Mouse (Mus musculus) brain, embryonic 18.5 days (tissue): Measurements from ENCODE around the gene Atxn7.

Experiments used
- DNase-seq: peaks from one replicate; pipeline ENCODE4 v3.0.0-alpha.2; 2012; ENCODE audit warnings: low read depth, low spot score

The Atxn7 gene

DNA sequence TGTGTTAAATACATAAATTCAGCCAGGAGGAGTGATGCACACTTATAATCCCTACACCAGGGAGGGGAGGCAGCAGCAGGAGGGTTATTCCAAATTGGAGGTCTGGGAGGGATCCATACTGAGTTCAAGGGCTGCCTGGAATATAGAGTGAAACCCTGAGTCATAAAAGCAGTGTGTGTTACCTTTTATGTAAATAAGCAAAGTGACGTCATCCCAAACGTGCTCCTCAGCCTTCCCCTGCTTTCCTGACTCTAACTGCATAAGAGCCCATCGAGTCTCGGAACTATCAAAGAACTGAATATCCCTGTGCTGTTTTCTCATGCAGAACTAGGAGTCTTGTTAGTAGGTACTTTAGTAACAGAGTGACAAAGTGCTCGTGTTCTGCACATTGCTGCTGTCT lies 102.1 kb downstream of the Atxn7 start:
- DNase-seq = no peak

DNA sequence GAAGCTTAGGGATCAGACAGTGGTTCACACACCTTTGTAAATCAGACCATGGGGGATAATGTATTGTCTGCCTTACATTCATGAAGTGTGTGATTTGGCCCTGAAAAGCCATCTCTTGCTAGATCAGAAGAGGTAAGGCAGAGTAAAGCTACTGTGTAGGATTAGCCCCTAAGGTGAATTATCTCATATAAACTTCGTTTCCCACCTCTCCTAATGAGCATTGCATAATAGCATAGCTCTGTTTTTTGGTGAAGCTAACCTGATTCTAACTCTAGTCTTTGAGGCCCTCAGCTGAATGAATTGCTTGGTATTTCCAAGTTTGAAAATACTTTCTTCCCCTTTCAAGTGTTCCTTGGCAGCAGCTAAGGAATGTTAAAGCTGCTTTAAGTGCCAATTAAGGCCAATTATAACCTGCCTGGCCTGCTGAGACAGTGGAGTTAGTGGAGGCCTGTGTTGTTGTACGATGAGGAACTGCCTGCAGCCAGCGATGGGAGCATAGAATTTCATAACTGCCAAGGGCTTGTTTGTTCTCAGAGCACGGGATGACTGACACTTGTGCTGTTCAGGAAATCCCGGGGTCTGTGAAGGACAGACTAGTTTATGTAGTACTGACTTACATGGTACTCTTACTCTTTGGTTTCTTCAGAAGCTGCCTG lies 103.4 kb downstream of the Atxn7 start:
- no peak for DNase-seq

DNA sequence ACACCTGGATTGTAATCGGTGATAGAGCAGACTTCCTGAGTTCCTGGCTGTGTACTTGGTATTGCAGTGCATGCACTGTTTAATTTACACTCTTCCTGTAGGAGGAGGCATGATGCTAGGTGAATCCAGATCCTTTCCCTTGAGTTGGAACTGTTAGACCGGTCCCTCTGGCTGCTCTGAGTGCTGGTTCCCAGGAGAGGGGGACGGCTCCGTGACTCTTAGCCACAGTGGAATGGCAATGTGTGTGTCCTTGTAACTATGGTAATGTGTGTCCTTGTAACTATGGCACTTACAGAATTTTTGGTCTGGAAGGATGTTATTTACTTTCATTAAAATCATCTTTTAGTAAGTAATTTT lies 103.9 kb downstream of the Atxn7 start:
- no peak for DNase-seq

DNA sequence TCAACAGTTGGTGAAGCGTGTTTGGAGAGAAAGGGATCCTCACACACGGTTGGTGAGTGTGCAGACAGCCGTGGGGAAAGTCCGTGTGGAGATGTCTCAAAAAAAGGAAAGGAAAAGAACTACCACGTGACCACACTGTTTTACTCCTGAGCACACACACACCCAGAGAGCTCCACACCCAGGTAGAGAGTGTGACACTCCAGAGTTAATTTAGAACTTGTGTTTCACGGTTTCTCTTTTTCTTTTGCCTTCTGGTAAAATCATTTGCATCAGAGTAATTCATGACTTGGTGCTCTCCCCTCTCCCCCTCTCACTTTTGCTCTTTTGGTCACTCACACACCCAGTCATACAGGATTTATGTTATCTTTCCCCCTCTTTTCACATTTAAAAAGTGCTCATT lies 105.0 kb downstream of the Atxn7 start:
- DNase-seq = no peak

DNA sequence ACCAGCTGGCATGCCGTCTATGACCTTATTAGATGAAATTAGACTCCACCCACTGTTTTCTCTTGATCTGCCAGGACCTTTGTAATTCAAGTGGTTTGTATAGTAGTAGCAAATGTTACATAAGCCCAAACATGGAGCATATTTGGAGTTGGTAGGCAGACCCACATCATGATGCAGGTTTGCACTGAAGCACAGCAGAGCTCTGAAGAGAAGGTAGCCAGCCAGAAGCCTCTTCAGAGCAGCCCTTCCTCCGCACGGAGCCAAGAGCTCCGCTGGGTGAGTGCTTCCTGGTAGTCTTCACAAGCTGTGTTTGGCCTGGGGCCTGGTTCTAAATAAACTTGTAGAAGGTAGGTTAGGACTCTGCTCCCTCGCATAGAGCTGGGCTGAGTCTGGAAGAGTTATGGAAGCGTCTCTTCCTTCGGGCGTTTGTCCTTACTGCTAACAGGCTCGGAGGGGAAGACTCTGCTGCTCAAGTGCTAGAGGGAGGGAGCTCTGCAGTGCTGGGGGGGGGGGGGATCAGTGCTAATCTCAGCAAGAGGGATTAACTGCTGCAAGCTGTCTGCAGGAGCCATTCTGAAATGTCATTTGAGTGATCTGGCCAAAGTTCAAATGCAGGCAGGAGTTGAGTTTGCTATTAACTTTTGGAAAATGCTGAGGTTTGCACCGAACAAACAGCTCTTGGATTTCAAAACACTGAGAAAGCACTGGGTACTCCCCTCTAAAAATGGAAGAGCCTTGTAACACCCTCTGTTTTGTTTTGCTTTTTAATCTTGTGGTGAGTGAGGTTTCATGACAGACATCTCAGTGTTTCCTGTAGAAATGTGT lies 106.6 kb downstream of the Atxn7 start:
- DNase-seq = no peak

DNA sequence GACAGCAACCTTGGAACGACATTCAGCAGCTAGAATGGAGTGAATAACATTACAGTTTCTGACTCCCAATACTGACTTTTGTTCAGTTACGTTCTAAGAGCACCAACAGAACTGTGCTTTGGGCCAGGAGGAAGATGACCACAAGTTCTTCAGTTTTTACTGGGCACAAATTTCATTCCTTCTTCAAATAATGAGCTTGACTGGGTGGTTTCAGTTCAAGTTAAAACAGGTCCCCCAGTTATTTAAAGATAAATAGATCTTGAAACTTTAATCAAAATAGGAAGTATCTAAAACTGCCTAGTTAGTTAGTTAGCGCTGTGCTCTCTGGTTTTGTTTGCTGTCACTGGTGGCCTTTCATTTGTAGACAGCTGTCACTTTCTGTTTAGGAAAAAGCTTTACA lies 107.3 kb downstream of the Atxn7 start:
- no peak for DNase-seq

DNA sequence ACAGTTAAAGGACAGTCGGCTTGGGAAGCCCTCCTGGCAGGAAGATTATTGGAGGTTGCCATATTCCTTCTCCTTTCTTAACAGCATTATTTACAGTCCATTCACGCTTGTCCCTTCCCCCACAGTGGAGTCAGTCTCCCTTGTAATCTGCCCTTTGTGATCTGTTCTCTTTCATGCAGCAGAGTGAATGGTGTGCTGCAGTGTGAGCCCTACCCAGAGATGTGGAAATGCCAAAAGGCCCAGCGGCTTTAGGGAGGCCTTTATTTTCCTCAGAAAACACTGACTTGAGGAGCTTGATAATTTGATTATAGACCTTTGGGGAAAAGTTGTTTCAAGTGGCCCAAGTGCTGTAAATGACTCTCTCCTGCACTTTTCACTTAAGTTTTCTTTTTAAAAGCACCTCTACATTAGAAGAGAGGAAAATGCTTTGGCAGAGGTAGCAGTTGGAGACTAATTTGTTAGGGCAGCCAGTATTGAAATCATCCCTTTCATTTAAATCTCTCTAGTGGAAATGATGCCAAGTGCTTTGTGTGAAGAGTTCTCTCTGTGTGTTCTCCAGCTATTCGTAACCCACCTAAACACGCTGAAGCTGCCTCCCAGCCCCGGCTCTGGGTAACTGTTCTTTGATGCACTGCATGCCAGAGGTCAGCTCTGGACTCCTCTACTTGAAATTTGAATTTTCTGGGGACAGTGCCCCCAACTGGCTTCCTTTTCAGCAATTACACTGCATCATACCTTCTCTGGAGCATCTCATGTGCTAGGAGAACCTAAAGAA lies 109.5 kb downstream of the Atxn7 start:
- peak; percentile 39 for DNase-seq

DNA sequence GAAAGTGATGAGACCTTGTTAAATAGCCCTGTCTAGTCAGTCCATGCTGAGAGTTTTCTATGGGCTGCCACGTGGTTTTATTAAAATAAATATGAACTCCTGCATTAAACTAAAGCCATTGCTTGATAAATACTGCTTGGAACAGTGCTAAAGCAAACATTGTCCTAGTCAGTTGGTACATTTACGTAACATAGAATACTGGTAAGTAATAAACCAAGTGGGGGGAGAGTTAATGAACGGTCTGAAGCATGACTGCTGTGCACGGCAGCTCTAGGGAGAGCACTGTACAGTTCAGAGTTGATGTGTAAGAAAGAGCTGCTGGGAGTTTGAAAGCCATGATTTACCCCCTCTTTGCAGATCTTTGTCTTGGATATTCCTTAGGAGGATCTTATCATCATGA lies 110.2 kb downstream of the Atxn7 start:
- no peak for DNase-seq

DNA sequence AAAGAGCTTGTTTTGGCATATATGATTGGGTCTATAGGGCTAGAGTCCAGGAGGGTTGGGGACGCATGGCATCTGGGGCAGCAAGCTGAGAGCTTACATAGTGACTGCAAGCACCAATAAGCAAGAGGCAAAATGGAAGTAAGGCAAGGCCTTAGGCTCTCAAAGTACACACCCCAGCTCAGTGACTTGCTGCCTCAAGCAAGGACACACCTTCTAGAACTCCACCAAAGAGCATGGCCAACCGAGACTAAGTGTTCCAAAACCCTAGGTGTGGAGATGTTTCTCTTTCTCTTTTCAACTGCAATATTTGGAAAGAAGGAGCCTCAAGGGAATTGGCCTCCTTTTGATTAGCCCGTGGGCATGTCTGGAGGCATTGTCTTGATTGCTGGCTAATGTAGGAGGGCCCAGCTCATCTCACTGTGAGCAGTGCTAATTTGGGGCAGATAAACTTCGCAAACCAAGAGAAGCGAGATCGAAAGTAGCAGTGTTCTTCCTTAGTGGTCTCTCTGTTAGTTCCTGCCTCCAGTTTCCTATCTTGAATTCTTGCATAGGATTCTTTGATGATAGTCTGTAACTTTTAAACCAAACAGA lies 119.5 kb downstream of the Atxn7 start:
- DNase-seq = no peak

DNA sequence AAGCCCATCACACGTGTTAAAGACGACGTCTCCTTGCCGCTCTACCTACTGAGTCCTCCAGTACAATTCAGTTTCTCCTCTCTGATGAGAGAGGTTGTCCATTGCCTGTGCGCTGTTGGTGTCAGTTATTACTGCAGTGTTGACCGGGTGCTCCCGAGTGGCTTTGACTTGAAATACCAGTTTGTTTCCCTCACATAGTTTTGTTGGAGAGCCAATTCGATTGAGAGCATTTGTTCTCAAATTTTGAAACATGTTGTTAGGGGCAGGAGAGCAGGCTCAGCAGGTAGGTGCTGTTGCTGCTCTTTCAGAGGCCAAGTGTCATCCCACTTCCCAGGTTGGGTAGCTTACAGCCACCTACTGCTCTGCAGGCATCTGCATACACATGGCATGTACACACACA lies 122.6 kb downstream of the Atxn7 start:
- no peak for DNase-seq

DNA sequence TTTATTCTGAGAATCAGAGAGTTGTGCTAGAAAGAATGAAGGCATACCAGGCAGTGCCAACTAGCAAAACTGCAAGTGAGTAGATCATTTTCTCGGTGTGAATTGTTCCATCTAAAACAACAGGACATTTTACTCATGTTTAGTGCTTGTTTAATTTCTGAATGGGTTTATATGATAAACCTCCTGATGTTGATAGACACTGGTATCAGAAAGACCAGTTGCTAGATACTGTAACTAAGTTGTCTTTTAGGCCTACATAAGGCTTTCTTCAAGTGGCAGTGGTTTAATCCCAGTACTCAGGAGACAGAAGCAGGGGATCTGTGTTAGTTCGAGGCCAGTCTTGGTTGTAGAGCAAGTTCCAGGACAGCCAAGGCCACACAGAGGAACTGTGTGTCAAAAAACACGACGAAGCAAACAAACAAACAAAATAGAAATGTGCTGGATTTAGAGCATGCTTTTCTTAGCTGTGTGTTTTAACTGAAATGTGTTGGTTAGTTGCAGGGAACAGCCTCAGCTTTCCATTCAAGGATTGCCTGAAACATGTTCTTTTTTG lies 125.5 kb downstream of the Atxn7 start:
- no peak for DNase-seq

DNA sequence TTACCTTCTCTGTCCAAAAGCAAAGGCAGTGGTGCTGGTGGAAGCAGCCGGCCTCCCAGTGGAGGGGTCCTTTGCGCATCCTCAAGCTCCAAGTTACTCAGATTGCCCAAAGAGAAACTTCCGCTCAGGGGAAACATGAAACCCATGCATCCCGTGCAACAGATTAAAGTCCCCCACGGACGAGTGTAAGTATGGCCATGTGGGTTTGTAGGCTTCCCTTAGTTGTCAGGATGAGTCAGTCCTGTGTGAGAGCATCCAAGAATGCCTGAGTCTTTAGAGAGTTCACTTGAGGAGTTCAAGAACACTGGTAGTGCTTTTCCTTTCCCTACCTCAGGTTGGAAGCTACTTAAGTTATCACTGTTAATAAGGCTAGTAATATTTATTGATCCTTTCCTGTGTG lies 126.1 kb downstream of the Atxn7 start:
- no peak for DNase-seq

DNA sequence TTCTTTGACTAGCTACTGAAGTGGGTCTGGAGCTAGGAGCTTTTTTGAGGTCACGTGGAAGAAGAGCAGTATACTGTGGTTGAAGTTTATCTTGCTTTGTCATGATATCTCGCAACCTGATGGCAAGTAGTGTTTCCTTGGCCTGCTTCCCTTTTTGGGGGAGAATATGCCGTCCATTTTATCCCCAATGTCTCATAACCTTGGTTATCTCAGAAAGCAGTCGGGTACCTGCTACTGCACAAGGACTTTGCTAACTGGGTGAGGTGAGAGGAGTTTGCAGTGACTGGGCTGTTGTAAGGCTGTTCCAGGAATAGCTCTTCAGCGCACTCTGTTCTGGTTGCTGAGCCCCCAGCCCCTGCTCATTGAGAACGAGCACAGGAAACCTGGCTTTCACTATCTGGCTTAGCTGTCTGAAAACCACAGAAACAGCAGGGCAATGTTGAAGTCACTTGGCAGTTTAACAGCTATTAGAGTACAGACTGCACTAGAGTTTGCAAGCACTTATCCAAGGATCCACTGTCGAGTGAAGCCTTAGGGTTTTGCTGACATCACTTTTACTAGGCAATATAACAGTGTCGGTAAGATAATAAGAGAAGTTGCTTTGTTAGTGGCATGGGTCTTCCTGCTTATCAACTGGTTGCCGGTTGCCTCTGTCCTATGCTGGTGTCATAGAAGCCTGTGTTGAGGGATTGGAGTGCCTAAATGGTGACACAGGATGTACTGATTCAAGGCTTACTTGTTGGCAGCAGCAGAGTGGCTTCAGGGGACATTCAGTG lies 127.0 kb downstream of the Atxn7 start:
- no peak for DNase-seq

DNA sequence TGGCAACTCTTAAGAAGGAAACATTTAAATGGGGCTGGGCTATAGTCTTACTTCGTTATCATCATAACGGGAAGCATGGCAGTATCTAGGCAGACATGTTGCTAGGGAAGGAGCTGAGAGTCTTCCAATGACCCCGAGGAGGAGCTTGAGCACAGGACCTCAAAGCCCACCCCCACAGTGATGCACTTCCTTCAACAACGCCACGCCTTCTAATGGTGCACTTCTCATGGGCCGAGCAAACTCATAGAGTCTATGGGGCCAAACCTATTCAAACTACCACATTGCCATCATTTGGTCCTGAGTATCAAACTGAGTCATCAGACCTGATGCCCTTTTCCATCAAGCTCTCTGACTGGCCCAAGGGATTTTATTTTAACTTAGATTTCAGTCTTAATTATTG lies 129.3 kb downstream of the Atxn7 start:
- DNase-seq = no peak

DNA sequence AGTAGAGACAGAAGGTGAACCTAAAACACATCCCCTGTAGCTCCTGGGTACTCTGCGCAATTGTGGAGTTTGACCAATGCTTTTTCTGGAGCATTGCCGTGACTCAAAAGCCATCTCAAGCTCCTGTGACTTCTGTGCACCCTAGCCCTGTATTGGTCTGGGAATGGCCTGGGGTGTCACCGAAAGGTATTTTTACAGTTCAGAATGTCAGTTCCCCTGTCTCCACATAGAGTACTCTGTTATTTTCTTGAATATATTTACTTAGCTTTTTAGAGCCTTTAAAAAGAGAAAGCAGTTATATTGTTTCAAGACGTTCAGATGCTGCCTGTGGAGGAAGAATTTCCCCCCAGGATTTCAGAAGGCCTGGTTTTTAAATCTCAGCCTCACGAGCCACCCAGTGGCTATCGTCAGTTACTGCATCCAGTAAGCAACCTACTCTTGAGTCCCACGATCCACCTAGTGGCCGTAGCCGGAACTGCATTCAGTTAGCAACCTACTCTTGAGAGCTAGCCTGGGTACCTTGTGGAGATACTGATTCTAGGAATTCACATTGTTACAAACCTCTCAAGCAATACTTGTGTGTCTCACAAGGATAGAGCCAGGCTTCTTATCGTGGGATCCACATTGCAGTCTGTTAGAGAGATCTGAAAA lies 137.2 kb downstream of the Atxn7 start:
- DNase-seq = peak; percentile 59

DNA sequence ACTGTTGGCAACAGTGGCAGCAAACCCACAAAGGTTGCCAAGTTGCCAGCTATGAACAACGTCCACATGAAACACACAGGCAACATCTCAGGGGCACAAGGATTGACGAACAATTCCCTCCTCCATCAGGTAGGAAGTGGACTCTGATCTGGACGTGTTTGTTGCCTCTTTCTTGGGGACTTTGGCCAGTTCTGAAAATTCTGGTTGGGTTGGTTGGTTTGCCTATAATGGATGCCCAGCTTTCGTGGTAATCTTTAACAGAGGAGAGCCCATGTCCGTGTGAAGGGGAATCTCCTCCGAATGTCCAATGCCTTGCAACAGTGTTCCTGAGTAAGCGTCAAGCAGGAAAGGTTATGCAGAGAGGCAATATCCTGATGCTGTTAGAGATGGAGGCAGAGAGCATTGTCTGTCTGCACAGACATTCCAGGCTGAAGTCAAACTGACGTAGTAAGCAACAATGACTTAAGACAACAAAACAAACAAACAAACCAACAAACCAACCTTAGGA lies 139.6 kb downstream of the Atxn7 start:
- no peak for DNase-seq

DNA sequence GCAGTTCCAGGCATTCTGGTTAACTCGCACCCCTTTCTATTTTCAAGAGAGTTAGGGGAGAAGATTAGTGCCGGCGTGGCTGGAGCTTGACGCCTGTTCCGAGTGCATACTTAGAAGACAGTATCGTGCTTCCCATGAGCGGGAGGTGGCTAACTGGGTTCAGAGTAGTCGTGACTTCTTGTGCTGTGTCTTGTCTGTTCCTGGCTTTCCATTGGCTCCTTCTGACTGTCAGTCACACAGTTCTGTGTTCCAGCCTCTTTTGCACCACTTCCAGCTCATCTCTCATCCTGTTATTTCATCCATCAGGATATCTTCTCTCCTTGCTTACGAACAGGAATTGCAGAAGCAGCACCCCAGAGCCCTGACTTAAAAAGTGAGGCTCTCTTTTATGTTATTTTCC lies 140.1 kb downstream of the Atxn7 start:
- no peak for DNase-seq

DNA sequence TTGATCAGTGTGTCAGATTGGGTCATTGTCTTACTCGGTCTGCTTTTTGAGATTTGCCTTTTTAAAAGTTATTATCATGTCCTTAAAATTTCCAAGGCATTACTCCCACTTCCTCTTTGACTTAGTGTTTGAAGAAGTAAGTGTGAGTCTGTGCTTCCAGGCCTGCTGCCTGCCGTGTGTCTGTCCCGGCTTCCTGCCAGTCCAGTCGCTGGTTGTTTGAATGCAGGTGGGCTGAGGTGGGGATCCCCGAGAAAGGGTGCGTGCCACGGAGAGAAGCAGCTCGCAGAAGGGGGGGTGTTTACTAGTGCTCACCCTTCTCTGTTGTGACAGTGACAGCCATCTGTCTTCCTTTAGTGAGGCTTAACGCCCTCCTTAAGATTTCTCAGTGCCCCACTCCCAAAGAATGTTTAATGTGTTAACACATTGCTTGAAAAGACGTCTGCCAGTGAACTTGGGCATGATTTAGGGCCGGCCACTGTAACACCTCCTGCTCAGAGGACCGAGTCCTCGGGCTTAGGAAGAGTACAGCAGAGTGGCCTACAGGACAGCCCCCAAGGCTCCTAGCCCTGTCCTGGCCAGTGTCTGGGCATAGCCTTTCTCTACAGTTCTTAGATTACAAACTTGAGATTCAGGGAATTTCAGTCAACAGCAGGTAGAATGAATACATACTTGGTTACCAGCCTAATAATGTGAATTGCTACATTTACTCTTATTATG lies 143.1 kb downstream of the Atxn7 start:
- no peak for DNase-seq

DNA sequence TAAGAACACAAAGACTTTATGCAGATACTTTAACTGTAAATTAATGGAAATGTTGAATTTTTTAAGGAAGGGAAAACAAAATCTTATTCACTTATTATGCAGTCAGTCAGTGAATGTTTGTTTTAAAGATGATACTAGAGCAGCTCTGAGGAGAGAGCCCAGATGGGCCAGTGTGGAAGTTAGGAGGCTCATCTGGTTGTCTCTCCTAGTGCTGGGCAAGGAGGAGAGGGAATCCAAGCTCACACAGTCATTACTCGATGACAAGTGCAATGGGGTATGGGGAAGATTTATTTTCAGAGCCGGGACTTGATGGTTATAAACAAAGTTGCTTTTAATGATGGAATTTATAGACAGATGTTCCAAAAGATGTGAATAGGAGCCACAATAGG lies 143.7 kb downstream of the Atxn7 start:
- no peak for DNase-seq

DNA sequence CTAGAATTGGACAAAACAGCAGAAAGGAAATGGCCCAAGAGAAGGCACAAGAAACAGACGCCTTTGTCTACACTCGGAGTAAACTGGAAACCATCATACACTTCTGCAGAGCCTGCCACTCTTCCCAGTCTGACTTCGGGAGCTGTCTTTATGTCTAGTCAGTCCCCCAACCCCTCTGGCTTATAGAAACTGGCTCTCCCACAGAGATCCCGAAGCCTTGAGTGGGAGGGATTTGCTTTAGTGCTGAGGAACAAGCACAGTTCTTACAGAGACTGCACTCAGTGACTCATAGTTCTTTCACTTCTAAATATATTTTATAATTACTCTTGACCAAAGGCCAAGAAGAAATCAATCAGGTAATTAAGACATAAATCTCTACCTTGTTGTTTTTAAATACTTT lies 149.5 kb downstream of the Atxn7 start:
- DNase-seq = no peak
